Mouse (Mus musculus): Measurements from ENCODE around the gene Olfr433. TPM values are rescaled to one million over a fixed set of nuclear protein-coding genes. Genes with fewer than 3 reads are reported as not detected.
"Not testable (repeated sequence)": the region's sequence is repeated elsewhere in the genome, so short reads cannot be mapped to it uniquely, and the experiment has no call there.

Olfr433 gene
- polyA plus RNA-seq (2015; fragmentation: Nextera tagmentation; extraction: Ambion mirVana): not detected in 2 replicates

GRCm38 (mm10) chr1:174040523-174041177 lies at the start of gene Olfr433:
TSS of gene Olfr433 (plus strand) at chr1:174040705.
- WGBS: 61% methylated on average over 7 of the region's 7 CpGs
- H3K27me3 ChIP-seq: no peaks in the 10 kb centered on the region
- H3K4me2 ChIP-seq: no peak within 1 kb of the TSS
- peak; percentile 59; the same call in 1 of the 2 replicates for ATAC-seq (ENCODE audit: borderline replicate concordance, extremely low read depth, low FRiP score, low TSS enrichment)
- no peak within 1 kb of the TSS for H3K4me3 ChIP-seq
- no peak within 1 kb of the TSS for H3K9ac ChIP-seq
- H3K9me3 ChIP-seq: no peaks in the 10 kb centered on the region
- H3K4me1 ChIP-seq: 0 out of 2 replicates have a peak, but pooled peaks cover 2% of the 10 kb centered on the region
- H3K27ac ChIP-seq: 0 out of 2 replicates have a peak within 1 kb of the TSS, but pooled peaks have one; percentile 4
- no peaks in the 10 kb centered on the region for H3K36me3 ChIP-seq

- 72% methylated on average over 4 of the region's 4 CpGs for WGBS
- no peak for ATAC-seq (ENCODE audit: borderline replicate concordance, extremely low read depth, low FRiP score, low TSS enrichment)
These were observed 45.5 kb upstream of the Olfr433 start for GRCm38 (mm10) chr1:173995003-173995402.

DNA sequence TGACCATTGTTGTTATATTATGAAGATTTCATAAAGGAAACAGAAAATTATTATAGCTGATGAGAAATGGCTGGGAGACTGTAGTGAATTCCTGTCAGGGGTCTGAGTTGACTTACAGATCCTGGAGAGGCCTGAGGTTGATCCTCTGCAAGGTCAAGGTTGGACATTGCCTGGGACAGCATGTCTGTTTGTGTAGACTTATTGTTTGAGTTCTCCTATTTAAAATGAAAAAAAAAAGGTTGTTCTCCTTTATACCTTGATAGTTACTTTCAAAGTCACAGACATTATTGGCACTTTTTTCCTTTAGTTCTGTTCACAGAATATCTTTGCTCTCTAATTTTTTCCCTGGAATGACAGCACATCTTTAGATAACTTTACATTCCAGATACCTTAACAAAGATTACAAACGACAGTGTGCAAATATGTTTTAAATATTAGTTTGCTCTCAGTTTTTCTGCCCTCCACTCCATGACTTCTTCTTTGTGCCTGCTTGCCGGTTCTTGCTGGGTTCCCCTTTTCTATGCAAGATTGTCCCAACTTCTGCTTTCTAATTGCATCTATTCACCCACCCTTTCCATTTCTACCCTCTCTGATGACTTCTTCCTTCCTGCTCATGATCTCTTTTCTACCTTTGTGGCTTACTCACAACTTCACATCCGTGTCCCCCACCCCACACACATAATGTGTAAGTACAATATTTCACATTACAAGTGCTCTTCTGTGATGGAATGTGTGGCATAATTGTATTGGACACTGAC lies 36.0 kb upstream of the Olfr433 start:
- not testable (repeated sequence) for ATAC-seq (ENCODE audit: borderline replicate concordance, extremely low read depth, low FRiP score, low TSS enrichment); H3K36me3 ChIP-seq
- WGBS: 57% methylated on average over 2 of the region's 3 CpGs

More at GRCm38 (mm10) chr1:173995003-173995402, 45.5 kb upstream of the Olfr433 start:
- no peak overlapping the region for H3K27ac ChIP-seq
- no peak overlapping the region for H3K4me3 ChIP-seq
- H3K27me3 ChIP-seq: no peaks in the 10 kb centered on the region
- no peak overlapping the region for H3K9ac ChIP-seq
- no peak overlapping the region for H3K4me2 ChIP-seq
- H3K4me1 ChIP-seq: no peaks in the 10 kb centered on the region
- H3K9me3 ChIP-seq: no peaks in the 10 kb centered on the region
- H3K36me3 ChIP-seq: no peaks in the 10 kb centered on the region

GRCm38 (mm10) chr1:174007050-174007449 lies 33.5 kb upstream of the Olfr433 start:
- H3K27me3 ChIP-seq; H3K9me3 ChIP-seq; H3K36me3 ChIP-seq; H3K4me3 ChIP-seq; H3K4me1 ChIP-seq; H3K4me2 ChIP-seq; H3K27ac ChIP-seq; H3K9ac ChIP-seq; ATAC-seq (ENCODE audit: borderline replicate concordance, extremely low read depth, low FRiP score, low TSS enrichment): not testable (repeated sequence)

More for the DNA sequence above, 36.0 kb upstream of the Olfr433 start:
- not testable (repeated sequence) for H3K9me3 ChIP-seq, H3K4me2 ChIP-seq, H3K4me3 ChIP-seq, H3K9ac ChIP-seq, H3K27ac ChIP-seq, H3K27me3 ChIP-seq, H3K4me1 ChIP-seq

DNA sequence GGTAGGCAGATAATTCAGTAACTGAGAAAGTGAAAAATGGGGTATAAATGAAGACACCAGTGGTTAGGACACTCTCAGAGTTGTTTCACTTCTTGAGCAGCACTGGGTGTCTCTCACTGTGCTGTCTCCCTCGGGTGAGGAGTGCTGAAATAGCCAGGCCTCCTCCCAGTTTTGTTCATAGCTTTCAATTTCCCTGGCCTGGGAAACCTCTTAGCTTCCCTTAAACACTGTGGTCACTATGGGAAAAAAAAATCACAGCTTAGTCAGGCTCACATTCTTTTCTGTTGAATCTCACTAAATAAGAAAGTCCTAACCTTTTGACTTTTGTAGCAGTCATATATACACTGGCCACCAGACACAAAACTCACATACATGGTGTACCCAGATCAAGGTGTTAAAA lies 8.8 kb upstream of the Olfr433 start, which contains the start of gene Ifi205:
Ifi205 (minus strand) TSS at position 113 of the 400 bp plus-strand sequence.
- H3K36me3 ChIP-seq: no peaks in the 10 kb centered on the region
- WGBS: 41% methylated on average over 1 of the region's 1 CpGs
- no peak for ATAC-seq (ENCODE audit: borderline replicate concordance, extremely low read depth, low FRiP score, low TSS enrichment)
- H3K4me3 ChIP-seq: no peak within 1 kb of the TSS
- no peaks in the 10 kb centered on the region for H3K27me3 ChIP-seq
- no peaks in the 10 kb centered on the region for H3K4me1 ChIP-seq
- no peak within 1 kb of the TSS for H3K27ac ChIP-seq
- no peak within 1 kb of the TSS for H3K4me2 ChIP-seq
- no peak within 1 kb of the TSS for H3K9ac ChIP-seq
- H3K9me3 ChIP-seq: no peaks in the 10 kb centered on the region

GRCm38 (mm10) chr1:174035841-174036240 lies 4.7 kb upstream of the Olfr433 start:
- H3K4me2 ChIP-seq: no peak overlapping the region
- no peak overlapping the region for H3K9ac ChIP-seq
- H3K27ac ChIP-seq: no peak overlapping the region
- WGBS: 67% methylated on average over 4 of the region's 4 CpGs
- H3K27me3 ChIP-seq: no peaks in the 10 kb centered on the region
- H3K9me3 ChIP-seq: no peaks in the 10 kb centered on the region
- 0 out of 2 replicates have a peak, but pooled peaks cover 2% of the 10 kb centered on the region for H3K4me1 ChIP-seq
- ATAC-seq (ENCODE audit: borderline replicate concordance, extremely low read depth, low FRiP score, low TSS enrichment): no peak
- no peaks in the 10 kb centered on the region for H3K36me3 ChIP-seq
- no peak overlapping the region for H3K4me3 ChIP-seq

GRCm38 (mm10) chr1:174038480-174038879 lies 2.0 kb upstream of the Olfr433 start:
- Histone ChIP-seq H3K4me1 (0 out of 2 replicates have a peak, but pooled peaks cover 2% of the 10 kb centered on the region), H3K4me3 (no peak overlapping the region), H3K36me3 (no peaks in the 10 kb centered on the region), H3K9me3 (no peaks in the 10 kb centered on the region), H3K27ac (no peak overlapping the region), H3K27me3 (no peaks in the 10 kb centered on the region), H3K4me2 (no peak overlapping the region), H3K9ac (no peak overlapping the region)
- ATAC-seq (ENCODE audit: borderline replicate concordance, extremely low read depth, low FRiP score, low TSS enrichment): no peak; the same call in 1 of the 2 replicates
- 47% methylated on average over 3 of the region's 3 CpGs for WGBS

DNA sequence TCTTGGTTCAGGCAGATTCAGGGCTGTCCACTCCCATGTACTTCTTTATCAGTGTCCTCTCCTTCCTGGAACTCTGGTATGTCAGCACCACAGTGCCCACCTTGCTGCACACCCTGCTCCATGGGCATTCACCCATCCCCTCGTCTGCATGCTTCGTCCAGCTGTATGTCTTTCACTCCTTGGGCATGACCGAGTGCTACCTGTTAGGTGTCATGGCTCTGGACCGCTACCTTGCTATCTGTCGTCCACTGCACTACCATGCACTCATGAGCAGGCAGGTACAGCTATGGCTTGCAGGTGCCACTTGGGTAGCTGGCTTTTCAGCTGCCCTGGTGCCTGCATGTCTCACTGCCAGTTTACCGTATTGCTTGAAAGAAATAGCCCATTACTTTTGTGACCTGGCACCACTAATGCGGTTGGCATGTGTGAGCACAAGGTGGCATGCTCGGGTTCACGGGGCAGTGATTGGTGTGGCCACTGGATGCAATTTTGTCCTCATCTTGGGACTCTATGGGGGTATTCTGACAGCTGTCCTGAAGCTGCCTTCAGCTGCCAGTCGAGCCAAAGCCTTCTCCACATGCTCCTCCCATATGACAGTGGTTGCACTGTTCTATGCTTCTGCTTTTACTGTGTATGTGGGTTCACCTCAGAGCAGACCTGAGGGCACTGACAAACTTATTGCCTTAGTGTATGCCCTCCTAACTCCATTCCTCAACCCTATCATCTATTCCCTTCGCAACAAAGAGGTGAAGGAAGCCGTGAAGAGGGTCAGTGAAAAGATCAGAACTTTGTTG lies 1.8 kb downstream of the Olfr433 start:
- H3K9ac ChIP-seq; H3K4me1 ChIP-seq; ATAC-seq (ENCODE audit: borderline replicate concordance, extremely low read depth, low FRiP score, low TSS enrichment); H3K36me3 ChIP-seq; H3K27me3 ChIP-seq; H3K4me3 ChIP-seq; H3K9me3 ChIP-seq; H3K4me2 ChIP-seq; H3K27ac ChIP-seq: not testable (repeated sequence)
- 89% methylated on average over 12 of the region's 12 CpGs for WGBS

DNA sequence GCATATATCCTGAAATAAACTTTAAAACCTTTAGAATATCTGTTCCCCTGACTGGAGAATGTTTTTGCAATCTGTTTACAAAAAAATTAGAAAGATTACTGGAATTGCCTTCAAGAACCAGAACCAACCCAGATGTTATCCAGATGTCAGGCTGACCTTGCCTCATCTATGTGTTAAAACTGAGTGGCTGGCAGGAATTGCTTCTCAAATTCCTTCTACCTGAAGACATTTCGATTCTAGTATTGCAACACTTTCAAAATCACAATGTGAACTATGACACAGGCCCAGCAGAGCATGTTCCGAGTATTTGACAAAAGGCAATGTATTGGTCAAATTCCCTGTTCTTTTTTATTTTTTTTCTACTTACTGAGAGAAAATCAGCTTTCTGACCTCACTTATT lies 3.9 kb downstream of the Olfr433 start:
- Histone ChIP-seq H3K4me1 (0 out of 2 replicates have a peak, but pooled peaks cover 2% of the 10 kb centered on the region), H3K27ac (no peak overlapping the region), H3K27me3 (no peaks in the 10 kb centered on the region), H3K9ac (no peak overlapping the region), H3K4me3 (no peak overlapping the region), H3K36me3 (no peaks in the 10 kb centered on the region), H3K9me3 (no peaks in the 10 kb centered on the region), H3K4me2 (no peak overlapping the region)
- WGBS: 54% methylated on average over 2 of the region's 2 CpGs
- ATAC-seq (ENCODE audit: borderline replicate concordance, extremely low read depth, low FRiP score, low TSS enrichment): no peak

- H3K27ac ChIP-seq; ATAC-seq (ENCODE audit: borderline replicate concordance, extremely low read depth, low FRiP score, low TSS enrichment); H3K4me2 ChIP-seq; H3K36me3 ChIP-seq; H3K9ac ChIP-seq; H3K4me3 ChIP-seq; H3K4me1 ChIP-seq; H3K9me3 ChIP-seq; H3K27me3 ChIP-seq: not testable (repeated sequence)
- WGBS: 67% methylated on average over 6 of the region's 6 CpGs
These were observed 7.7 kb downstream of the Olfr433 start for GRCm38 (mm10) chr1:174048227-174048626.

DNA sequence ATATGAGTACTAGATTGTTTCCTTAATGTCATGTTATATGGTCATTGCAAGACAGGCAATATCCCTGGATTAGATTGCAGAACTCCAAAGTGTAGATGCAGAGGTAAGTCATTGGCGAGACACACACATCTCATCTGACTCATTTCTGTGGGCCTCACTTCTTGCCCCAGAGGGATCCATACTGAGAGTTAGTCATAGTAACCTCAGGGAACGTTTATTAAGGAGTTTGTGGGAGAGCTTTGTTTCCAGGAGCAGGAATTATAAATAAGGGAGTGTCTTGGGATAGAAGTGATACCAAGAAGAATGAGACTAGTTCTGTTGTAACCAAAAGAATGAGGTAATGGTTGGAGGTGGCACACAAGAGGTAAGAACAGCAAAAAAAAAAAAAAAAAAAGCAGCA lies 8.4 kb downstream of the Olfr433 start, which contains the start of gene Olfr432:
Olfr432 (plus strand) TSS at position 313 of the 400 bp plus-strand sequence.
- Histone ChIP-seq H3K27ac (no peak within 1 kb of the TSS), H3K9ac (no peak within 1 kb of the TSS), H3K9me3 (no peaks in the 10 kb centered on the region), H3K36me3 (no peaks in the 10 kb centered on the region), H3K27me3 (no peaks in the 10 kb centered on the region), H3K4me1 (no peaks in the 10 kb centered on the region), H3K4me3 (no peak within 1 kb of the TSS), H3K4me2 (no peak within 1 kb of the TSS)
- no peak for ATAC-seq (ENCODE audit: borderline replicate concordance, extremely low read depth, low FRiP score, low TSS enrichment)
- 64% methylated on average over 2 of the region's 2 CpGs for WGBS

All from lung, embryonic 15.5 days (tissue).